Mouse (Mus musculus): ENCODE data around the gene Chrm4. TPM values are rescaled to one million over a fixed set of nuclear protein-coding genes. Genes with fewer than 3 reads are reported as not detected.
A peak's percentile ranks its signal among the peaks of the same experiment; 100 is the strongest.

The Chrm4 gene
- total RNA-seq (2021): 10 to 100 TPM; 56.6 to 61.4 TPM
- long read RNA-seq, experiment 1, partial matches to known transcripts: 0 of 29 reads
- long read RNA-seq, experiment 1, other reads (novel, unspliced or antisense): 26 of 29 reads
- long read RNA-seq, experiment 2, partial matches to known transcripts: 0 of 19 reads
- long read RNA-seq, experiment 2, other reads (novel, unspliced or antisense): 19 of 19 reads

- no peak for DNase-seq (ENCODE audit: low spot score in 2 of 2)
These were observed at the start of gene Chrm4 for GRCm38 (mm10) chr2:91926949-91927348. Gene Chrm4, plus strand, starts transcription at chr2:91927249.

GRCm38 (mm10) chr2:91878387-91879180, 48.5 kb upstream of the Chrm4 start:
- peak in 1 of 2 experiments; percentile 11 for DNase-seq (ENCODE audit: low spot score in 2 of 2)

GRCm38 (mm10) chr2:91883961-91884360, 43.1 kb upstream of the Chrm4 start:
- DNase-seq (ENCODE audit: low spot score in 2 of 2): no peak

GRCm38 (mm10) chr2:91884616-91885015, 42.4 kb upstream of the Chrm4 start:
- no peak for DNase-seq (ENCODE audit: low spot score in 2 of 2)

- no peak for DNase-seq (ENCODE audit: low spot score in 2 of 2)
These were observed 32.3 kb upstream of the Chrm4 start for GRCm38 (mm10) chr2:91894716-91895115.

GRCm38 (mm10) chr2:91895401-91895800, 31.6 kb upstream of the Chrm4 start:
- no peak for DNase-seq (ENCODE audit: low spot score in 2 of 2)

- no peak for DNase-seq (ENCODE audit: low spot score in 2 of 2)
These were observed 29.1 kb upstream of the Chrm4 start for GRCm38 (mm10) chr2:91897968-91898367.

- DNase-seq (ENCODE audit: low spot score in 2 of 2): no peak
These were observed 27.9 kb upstream of the Chrm4 start for GRCm38 (mm10) chr2:91899141-91899540.

- DNase-seq (ENCODE audit: low spot score in 2 of 2): no peak
These were observed 26.6 kb upstream of the Chrm4 start for GRCm38 (mm10) chr2:91900431-91900830.

- no peak for DNase-seq (ENCODE audit: low spot score in 2 of 2)
These were observed 24.7 kb upstream of the Chrm4 start for GRCm38 (mm10) chr2:91902336-91902735.

GRCm38 (mm10) chr2:91903171-91903925, 23.7 kb upstream of the Chrm4 start:
- DNase-seq (ENCODE audit: low spot score in 2 of 2): peak in 1 of 2 experiments; percentile 34

GRCm38 (mm10) chr2:91904618-91905307, 22.3 kb upstream of the Chrm4 start:
- DNase-seq (ENCODE audit: low spot score in 2 of 2): peak in 1 of 2 experiments; percentile 41

- DNase-seq (ENCODE audit: low spot score in 2 of 2): no peak
These were observed 20.9 kb upstream of the Chrm4 start for GRCm38 (mm10) chr2:91906141-91906540.

- no peak for DNase-seq (ENCODE audit: low spot score in 2 of 2)
These were observed 14.4 kb upstream of the Chrm4 start for GRCm38 (mm10) chr2:91912616-91913015.

GRCm38 (mm10) chr2:91913328-91914110, 13.5 kb upstream of the Chrm4 start:
- DNase-seq (ENCODE audit: low spot score in 2 of 2): no peak

- no peak for DNase-seq (ENCODE audit: low spot score in 2 of 2)
These were observed 10.6 kb upstream of the Chrm4 start for GRCm38 (mm10) chr2:91916346-91916977.

- no peak for DNase-seq (ENCODE audit: low spot score in 2 of 2)
These were observed 10.0 kb upstream of the Chrm4 start for GRCm38 (mm10) chr2:91917096-91917495.

- no peak for DNase-seq (ENCODE audit: low spot score in 2 of 2)
These were observed 6.9 kb upstream of the Chrm4 start for GRCm38 (mm10) chr2:91920130-91920529.

GRCm38 (mm10) chr2:91921181-91921789, 5.8 kb upstream of the Chrm4 start:
- no peak for DNase-seq (ENCODE audit: low spot score in 2 of 2)

Data from left cerebral cortex, adult 18-20 months (tissue).